Mouse (Mus musculus) brain, embryonic 14.5 days (tissue): ENCODE data around the gene Ugcg.

Experiments used
- CTCF ChIP-seq: fragments of 200-500 bp; IDR thresholded peaks from 2 replicates; pipeline ENCODE4 v1.5.1; 2012; ENCODE audit warnings: inconsistent platforms, mild to moderate bottlenecking, moderate library complexity, borderline replicate concordance; ENCODE audit not compliant: insufficient read depth, insufficient read length; ENCODE audit errors: extremely low read depth
- POLR2A ChIP-seq: fragments of 200-500 bp; IDR thresholded peaks from 2 replicates; pipeline ENCODE4 v1.6.1; 2012; ENCODE audit warnings: mild to moderate bottlenecking, inconsistent platforms, borderline replicate concordance; ENCODE audit not compliant: poor library complexity, insufficient read depth, insufficient read length, severe bottlenecking; ENCODE audit errors: extremely low read depth

GRCm38 (mm10) chr4:59206600-59206999 is 17.5 kb downstream of the Ugcg start:
- no peak for TF ChIP-seq POLR2A
- no peak for TF ChIP-seq CTCF
